Mouse (Mus musculus): ENCODE data around the gene Dbp. TPM values are rescaled to one million over a fixed set of nuclear protein-coding genes. Genes with fewer than 3 reads are reported as not detected.

The Dbp gene
- total and polyA plus RNA-seq, 2 experiments, result 17.0 to 110 TPM

DNA sequence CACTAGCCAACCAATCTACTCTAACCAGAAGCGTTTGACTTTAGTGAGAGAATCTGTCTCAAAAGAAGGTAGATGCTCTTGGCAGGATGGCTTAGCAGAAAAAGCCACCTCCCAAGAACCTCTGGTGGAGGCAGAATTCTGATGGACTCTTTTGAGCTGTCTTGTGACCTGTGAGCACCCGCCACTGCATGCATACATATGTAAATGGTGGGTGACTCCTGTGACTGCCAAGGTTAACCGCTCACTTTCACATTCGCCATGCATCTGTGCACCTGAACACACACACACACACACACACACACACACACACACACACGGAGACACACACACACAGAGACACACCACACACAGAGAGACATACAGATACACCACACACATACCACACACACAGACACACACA, 42.6 kb downstream of the Dbp start:
- WGBS, result 90% methylated on average over 5 of the region's 5 CpGs
- H3K79me2 ChIP-seq (ENCODE audit: control insufficient read depth, insufficient read depth, low read length), result no peaks in the 10 kb centered on the region
- no peak overlapping the region for H3K9ac ChIP-seq (ENCODE audit: low read depth, low read length)
- no peak overlapping the region for H3K4me3 ChIP-seq (ENCODE audit: insufficient read depth, low read depth, low read length)
- no peak overlapping the region for H3K27ac ChIP-seq (replicated peaks; ENCODE audit: insufficient read depth, low read depth, low read length)
- H3K4me1 ChIP-seq (ENCODE audit: control insufficient read depth, insufficient read depth, low read length), result no peaks in the 10 kb centered on the region
- H3K36me3 ChIP-seq (ENCODE audit: control insufficient read depth, insufficient read depth, low read length), result no peaks in the 10 kb centered on the region
- no peaks in the 10 kb centered on the region; the same call in none of the 2 replicates for H3K27me3 ChIP-seq (ENCODE audit: control insufficient read depth, insufficient read depth, low read length)
- no peak for DNase-seq (ENCODE audit: extremely low read depth, low read depth, low spot score)
- TF ChIP-seq POLR2A (IDR thresholded peaks at IDR 0.05; ENCODE audit: extremely low read depth, insufficient read depth, low read length) (no peak), CTCF (IDR thresholded peaks at IDR 0.05; ENCODE audit: low read depth, low read length) (no peak)

DNA sequence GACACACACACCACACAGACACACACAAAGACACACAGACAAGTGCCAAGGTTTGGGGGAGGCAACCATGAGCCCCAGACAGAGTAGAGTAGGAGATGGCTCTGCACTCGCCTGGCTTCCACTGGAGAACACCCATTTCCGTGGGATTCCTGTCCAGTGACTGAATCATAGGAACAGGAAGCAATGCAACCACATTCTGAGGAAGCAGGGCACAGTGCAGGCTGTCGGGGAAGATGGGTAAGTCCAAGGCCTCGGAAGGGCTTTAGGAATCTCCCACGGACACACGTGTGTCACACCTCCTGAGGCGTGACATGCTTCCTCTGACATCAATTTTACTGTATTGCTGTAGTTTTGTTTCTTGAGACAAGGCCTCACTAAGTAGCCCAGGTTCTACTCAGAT, 43.2 kb downstream of the Dbp start:
- Histone ChIP-seq H3K27ac (replicated peaks; ENCODE audit: insufficient read depth, low read depth, low read length) (no peak overlapping the region), H3K36me3 (ENCODE audit: control insufficient read depth, insufficient read depth, low read length) (no peaks in the 10 kb centered on the region)

DNA sequence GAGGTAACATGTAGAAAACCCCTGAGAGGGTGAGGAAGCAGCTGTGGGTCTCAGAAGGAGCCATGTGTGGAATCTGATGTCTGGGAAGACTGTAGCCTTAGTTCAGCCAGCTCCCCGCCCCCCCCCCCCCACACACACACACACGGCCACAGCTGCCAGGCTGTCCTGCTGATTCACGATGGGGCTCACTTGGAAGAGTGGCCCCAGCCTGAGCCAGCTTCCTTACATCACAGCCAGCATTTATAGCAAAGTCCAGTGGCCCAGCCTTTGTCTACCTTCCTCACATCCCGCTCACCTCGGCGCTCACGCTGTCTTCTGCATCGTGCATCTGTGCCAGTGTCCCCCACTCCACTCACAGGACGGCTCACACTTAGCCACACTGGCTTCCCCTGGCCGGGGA, 44.5 kb downstream of the Dbp start:
- H3K4me3 ChIP-seq (ENCODE audit: insufficient read depth, low read depth, low read length), result no peak overlapping the region
- H3K27ac ChIP-seq (replicated peaks; ENCODE audit: insufficient read depth, low read depth, low read length), result no peak overlapping the region
- no peaks in the 10 kb centered on the region for H3K79me2 ChIP-seq (ENCODE audit: control insufficient read depth, insufficient read depth, low read length)
- no peak for DNase-seq (ENCODE audit: extremely low read depth, low read depth, low spot score)
- TF ChIP-seq CTCF (IDR thresholded peaks at IDR 0.05; ENCODE audit: low read depth, low read length), result no peak
- TF ChIP-seq POLR2A (IDR thresholded peaks at IDR 0.05; ENCODE audit: extremely low read depth, insufficient read depth, low read length), result no peak
- H3K4me1 ChIP-seq (ENCODE audit: control insufficient read depth, insufficient read depth, low read length), result no peaks in the 10 kb centered on the region
- no peaks in the 10 kb centered on the region; the same call in none of the 2 replicates for H3K27me3 ChIP-seq (ENCODE audit: control insufficient read depth, insufficient read depth, low read length)
- 46% methylated on average over 10 of the region's 10 CpGs for WGBS
- H3K9ac ChIP-seq (ENCODE audit: low read depth, low read length), result no peak overlapping the region
- H3K36me3 ChIP-seq (ENCODE audit: control insufficient read depth, insufficient read depth, low read length), result no peaks in the 10 kb centered on the region

More for the DNA sequence above, 43.2 kb downstream of the Dbp start:
- WGBS, result 70% methylated on average over 7 of the region's 7 CpGs
- no peak for TF ChIP-seq CTCF (IDR thresholded peaks at IDR 0.05; ENCODE audit: low read depth, low read length)
- TF ChIP-seq POLR2A (IDR thresholded peaks at IDR 0.05; ENCODE audit: extremely low read depth, insufficient read depth, low read length), result no peak
- H3K4me3 ChIP-seq (ENCODE audit: insufficient read depth, low read depth, low read length), result no peak overlapping the region
- H3K27me3 ChIP-seq (ENCODE audit: control insufficient read depth, insufficient read depth, low read length), result no peaks in the 10 kb centered on the region; the same call in none of the 2 replicates
- no peaks in the 10 kb centered on the region for H3K79me2 ChIP-seq (ENCODE audit: control insufficient read depth, insufficient read depth, low read length)
- DNase-seq (ENCODE audit: extremely low read depth, low read depth, low spot score), result no peak
- no peaks in the 10 kb centered on the region for H3K4me1 ChIP-seq (ENCODE audit: control insufficient read depth, insufficient read depth, low read length)
- H3K9ac ChIP-seq (ENCODE audit: low read depth, low read length), result no peak overlapping the region

DNA sequence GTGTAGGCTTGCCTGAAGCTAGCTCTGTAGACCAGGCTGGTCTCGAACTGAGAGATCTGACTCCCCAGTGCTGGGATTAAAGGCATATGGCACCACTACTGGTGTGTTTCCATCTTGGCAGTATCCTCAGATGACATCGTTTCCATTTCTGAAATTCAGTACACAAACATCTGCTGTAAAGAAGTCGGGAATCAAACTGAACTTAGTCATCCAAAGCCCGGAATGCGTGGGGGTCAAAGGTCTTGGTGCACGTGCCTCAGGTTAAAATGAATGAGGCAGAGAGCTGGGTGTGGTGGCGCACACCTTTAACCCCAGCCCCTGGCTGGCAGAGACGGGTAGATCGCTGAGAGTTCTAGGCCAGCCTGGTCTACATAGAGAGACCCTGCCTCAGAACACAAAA, 45.3 kb downstream of the Dbp start:
- Histone ChIP-seq H3K27ac (replicated peaks; ENCODE audit: insufficient read depth, low read depth, low read length) (no peak overlapping the region), H3K36me3 (ENCODE audit: control insufficient read depth, insufficient read depth, low read length) (no peaks in the 10 kb centered on the region), H3K9ac (ENCODE audit: low read depth, low read length) (no peak overlapping the region), H3K27me3 (ENCODE audit: control insufficient read depth, insufficient read depth, low read length) (no peaks in the 10 kb centered on the region; the same call in none of the 2 replicates), H3K79me2 (ENCODE audit: control insufficient read depth, insufficient read depth, low read length) (no peaks in the 10 kb centered on the region), H3K4me3 (ENCODE audit: insufficient read depth, low read depth, low read length) (no peak overlapping the region), H3K4me1 (ENCODE audit: control insufficient read depth, insufficient read depth, low read length) (no peaks in the 10 kb centered on the region)
- peak; percentile 12 for DNase-seq (ENCODE audit: extremely low read depth, low read depth, low spot score)
- 46% methylated on average over 9 of the region's 9 CpGs for WGBS
- TF ChIP-seq POLR2A (IDR thresholded peaks at IDR 0.05; ENCODE audit: extremely low read depth, insufficient read depth, low read length), result no peak
- TF ChIP-seq CTCF (IDR thresholded peaks at IDR 0.05; ENCODE audit: low read depth, low read length), result no peak

DNA sequence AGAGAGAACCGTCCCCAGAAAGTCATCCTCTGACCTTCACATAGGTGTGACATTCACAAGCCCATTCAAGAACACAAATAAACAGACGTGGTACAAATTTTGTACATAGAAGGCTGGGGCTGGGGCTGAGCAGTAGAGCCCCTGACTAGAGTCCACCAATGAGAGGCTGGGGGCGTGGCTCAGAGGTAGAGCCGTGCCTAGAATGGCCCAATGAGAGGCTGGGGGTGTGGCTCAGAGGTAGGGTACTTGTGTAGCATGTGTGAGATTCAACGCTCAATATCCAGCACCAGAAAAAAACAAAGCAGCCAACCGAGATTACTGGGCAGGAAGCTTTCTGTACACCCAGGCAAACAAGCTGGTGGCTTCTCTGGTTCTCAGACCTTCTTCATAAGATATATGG, 50.8 kb downstream of the Dbp start:
- WGBS, result 71% methylated on average over 6 of the region's 6 CpGs
- Histone ChIP-seq H3K36me3 (ENCODE audit: control insufficient read depth, insufficient read depth, low read length) (no peaks in the 10 kb centered on the region), H3K27me3 (ENCODE audit: control insufficient read depth, insufficient read depth, low read length) (no peaks in the 10 kb centered on the region), H3K9ac (ENCODE audit: low read depth, low read length) (no peak overlapping the region), H3K4me3 (ENCODE audit: insufficient read depth, low read depth, low read length) (no peak overlapping the region), H3K4me1 (ENCODE audit: control insufficient read depth, insufficient read depth, low read length) (no peaks in the 10 kb centered on the region), H3K79me2 (ENCODE audit: control insufficient read depth, insufficient read depth, low read length) (no peaks in the 10 kb centered on the region), H3K27ac (replicated peaks; ENCODE audit: insufficient read depth, low read depth, low read length) (no peak overlapping the region)
- no peak for DNase-seq (ENCODE audit: extremely low read depth, low read depth, low spot score)
- no peak for TF ChIP-seq POLR2A (IDR thresholded peaks at IDR 0.05; ENCODE audit: extremely low read depth, insufficient read depth, low read length)
- TF ChIP-seq CTCF (IDR thresholded peaks at IDR 0.05; ENCODE audit: low read depth, low read length), result no peak

DNA sequence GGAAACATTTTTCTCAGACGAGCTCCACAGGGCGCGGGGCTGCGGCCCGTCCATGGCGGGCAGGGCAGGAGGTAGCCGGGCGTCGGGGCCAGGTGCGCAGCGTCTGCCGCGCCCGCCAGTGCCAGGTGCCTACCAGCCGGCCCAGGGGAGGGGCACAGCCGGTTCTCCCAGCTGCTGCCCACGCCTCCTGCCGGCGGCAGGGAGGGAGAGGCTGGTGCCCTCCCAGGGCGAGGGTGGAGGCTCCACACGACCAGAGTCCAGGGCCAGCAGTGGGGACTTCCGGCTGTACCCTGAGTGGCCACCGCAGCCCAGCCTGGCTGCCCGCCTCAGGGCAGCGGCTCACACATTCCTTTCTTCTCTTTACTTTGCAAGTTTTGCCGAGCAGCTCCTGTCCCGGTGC, 54.5 kb downstream of the Dbp start:
- Histone ChIP-seq H3K4me1 (ENCODE audit: control insufficient read depth, insufficient read depth, low read length) (no peaks in the 10 kb centered on the region), H3K4me3 (ENCODE audit: insufficient read depth, low read depth, low read length) (no peak overlapping the region), H3K36me3 (ENCODE audit: control insufficient read depth, insufficient read depth, low read length) (no peaks in the 10 kb centered on the region), H3K79me2 (ENCODE audit: control insufficient read depth, insufficient read depth, low read length) (no peaks in the 10 kb centered on the region), H3K27ac (replicated peaks; ENCODE audit: insufficient read depth, low read depth, low read length) (no peak overlapping the region), H3K27me3 (ENCODE audit: control insufficient read depth, insufficient read depth, low read length) (no peaks in the 10 kb centered on the region), H3K9ac (ENCODE audit: low read depth, low read length) (no peak overlapping the region)
- DNase-seq (ENCODE audit: extremely low read depth, low read depth, low spot score), result peak; percentile 21
- TF ChIP-seq CTCF (IDR thresholded peaks at IDR 0.05; ENCODE audit: low read depth, low read length) (peak; percentile 19; the same call in 1 of the 2 replicates), POLR2A (IDR thresholded peaks at IDR 0.05; ENCODE audit: extremely low read depth, insufficient read depth, low read length) (no peak)
- WGBS, result 6% methylated on average over 27 of the region's 27 CpGs

Other genes with a start within 250 kb of the Dbp start
Only the 30 nearest of the 34 such genes appear.
- gene Gm45808, start 218.3 kb upstream of the Dbp start, total RNA-seq (2014; rRNA removed), result 1.3 and 5.7 TPM in 2 replicates
- 0.28 and 1.5 TPM in 2 replicates for gene Gm45808, start 218.3 kb upstream of the Dbp start, polyA plus RNA-seq (2012; rRNA removed)
- 73.7 and 79.3 TPM in 2 replicates for gene Dhdh, start 216.3 kb upstream of the Dbp start, total RNA-seq (2014; rRNA removed)
- gene Dhdh, start 216.3 kb upstream of the Dbp start, polyA plus RNA-seq (2012; rRNA removed), result 37.2 and 37.7 TPM in 2 replicates
- 68.1 and 84.8 TPM in 2 replicates for gene Nucb1, start 194.7 kb upstream of the Dbp start, total RNA-seq (2014; rRNA removed)
- 307 and 310 TPM in 2 replicates for gene Nucb1, start 194.7 kb upstream of the Dbp start, polyA plus RNA-seq (2012; rRNA removed)
- gene Ppp1r15a, start 178.8 kb upstream of the Dbp start, total RNA-seq (2014; rRNA removed), result 4.3 and 4.4 TPM in 2 replicates
- gene Ppp1r15a, start 178.8 kb upstream of the Dbp start, polyA plus RNA-seq (2012; rRNA removed), result 10.8 and 14.9 TPM in 2 replicates
- gene Plekha4, start 178.8 kb upstream of the Dbp start, total RNA-seq (2014; rRNA removed), result 0.55 and 0.60 TPM in 2 replicates
- 1.00 and 1.8 TPM in 2 replicates for gene Plekha4, start 178.8 kb upstream of the Dbp start, polyA plus RNA-seq (2012; rRNA removed)
- not detected in 2 replicates for gene Hsd17b14, start 150.2 kb upstream of the Dbp start, total RNA-seq (2014; rRNA removed)
- gene Hsd17b14, start 150.2 kb upstream of the Dbp start, polyA plus RNA-seq (2012; rRNA removed), result not detected in 2 replicates
- 14.7 and 18.1 TPM in 2 replicates for gene Bcat2, start 134.9 kb upstream of the Dbp start, total RNA-seq (2014; rRNA removed)
- gene Bcat2, start 134.9 kb upstream of the Dbp start, polyA plus RNA-seq (2012; rRNA removed), result 41.0 and 54.5 TPM in 2 replicates
- 0.94 and 1.0 TPM in 2 replicates for gene Fgf21, start 89.6 kb upstream of the Dbp start, total RNA-seq (2014; rRNA removed)
- gene Fgf21, start 89.6 kb upstream of the Dbp start, polyA plus RNA-seq (2012; rRNA removed), result 3.7 and 4.3 TPM in 2 replicates
- not detected in 2 replicates for gene Fut1, start 87.8 kb upstream of the Dbp start, total RNA-seq (2014; rRNA removed)
- 0.15 and 0.21 TPM in 2 replicates for gene Fut1, start 87.8 kb upstream of the Dbp start, polyA plus RNA-seq (2012; rRNA removed)
- gene Izumo1, start 83.3 kb upstream of the Dbp start, total RNA-seq (2014; rRNA removed), result 0.09 TPM in 1 of 2 replicates, not detected in the other
- 0.04 and 0.13 TPM in 2 replicates for gene Izumo1, start 83.3 kb upstream of the Dbp start, polyA plus RNA-seq (2012; rRNA removed)
- gene Rasip1, start 77.6 kb upstream of the Dbp start, total RNA-seq (2014; rRNA removed), result 2.3 and 4.3 TPM in 2 replicates
- gene Rasip1, start 77.6 kb upstream of the Dbp start, polyA plus RNA-seq (2012; rRNA removed), result 3.6 and 5.1 TPM in 2 replicates
- gene Mamstr, start 65.1 kb upstream of the Dbp start, total RNA-seq (2014; rRNA removed), result 0.07 and 0.09 TPM in 2 replicates
- 0.10 and 0.19 TPM in 2 replicates for gene Mamstr, start 65.1 kb upstream of the Dbp start, polyA plus RNA-seq (2012; rRNA removed)
- gene Fut2, start 38.7 kb upstream of the Dbp start, total RNA-seq (2014; rRNA removed), result 0.18 TPM in 1 of 2 replicates, not detected in the other
- gene Fut2, start 38.7 kb upstream of the Dbp start, polyA plus RNA-seq (2012; rRNA removed), result 0.05 and 0.14 TPM in 2 replicates
- not detected in 2 replicates for gene Ntn5, start 21.1 kb upstream of the Dbp start, total RNA-seq (2014; rRNA removed)
- not detected in 2 replicates for gene Ntn5, start 21.1 kb upstream of the Dbp start, polyA plus RNA-seq (2012; rRNA removed)
- not detected in 2 replicates for gene Sec1, start 10.7 kb upstream of the Dbp start, total RNA-seq (2014; rRNA removed)
- not detected in 2 replicates for gene Sec1, start 10.7 kb upstream of the Dbp start, polyA plus RNA-seq (2012; rRNA removed)
- gene Car11, start 5.2 kb upstream of the Dbp start, total RNA-seq (2014; rRNA removed), result 0.09 and 0.13 TPM in 2 replicates
- 0.59 and 1.6 TPM in 2 replicates for gene Car11, start 5.2 kb upstream of the Dbp start, polyA plus RNA-seq (2012; rRNA removed)
- 436 and 542 TPM in 2 replicates for gene Rpl18, start 10.4 kb downstream of the Dbp start, total RNA-seq (2014; rRNA removed)
- gene Rpl18, start 10.4 kb downstream of the Dbp start, polyA plus RNA-seq (2012; rRNA removed), result 366 and 534 TPM in 2 replicates
- 13.4 and 15.2 TPM in 2 replicates for gene Sphk2, start 12.9 kb downstream of the Dbp start, total RNA-seq (2014; rRNA removed)
- gene Sphk2, start 12.9 kb downstream of the Dbp start, polyA plus RNA-seq (2012; rRNA removed), result 62.9 and 80.1 TPM in 2 replicates
- 0.18 TPM in 1 of 2 replicates, not detected in the other for gene Fam83e, start 16.1 kb downstream of the Dbp start, total RNA-seq (2014; rRNA removed)
- 0.05 and 0.10 TPM in 2 replicates for gene Fam83e, start 16.1 kb downstream of the Dbp start, polyA plus RNA-seq (2012; rRNA removed)
- gene Spaca4, start 20.7 kb downstream of the Dbp start, total RNA-seq (2014; rRNA removed), result not detected in 2 replicates
- not detected in 2 replicates for gene Spaca4, start 20.7 kb downstream of the Dbp start, polyA plus RNA-seq (2012; rRNA removed)
- not detected in 2 replicates for gene Lmtk3, start 78.7 kb downstream of the Dbp start, total RNA-seq (2014; rRNA removed)
- 0.02 TPM in 1 of 2 replicates, not detected in the other for gene Lmtk3, start 78.7 kb downstream of the Dbp start, polyA plus RNA-seq (2012; rRNA removed)
- not detected in 2 replicates for gene Sult2b1, start 79.6 kb downstream of the Dbp start, total RNA-seq (2014; rRNA removed)
- 0.10 TPM in 1 of 2 replicates, not detected in the other for gene Sult2b1, start 79.6 kb downstream of the Dbp start, polyA plus RNA-seq (2012; rRNA removed)
- 18.1 and 20.9 TPM in 2 replicates for gene Cyth2, start 109.5 kb downstream of the Dbp start, total RNA-seq (2014; rRNA removed)
- gene Cyth2, start 109.5 kb downstream of the Dbp start, polyA plus RNA-seq (2012; rRNA removed), result 14.2 and 14.8 TPM in 2 replicates
- gene Kcnj14, start 119.7 kb downstream of the Dbp start, total RNA-seq (2014; rRNA removed), result 0.07 TPM in 1 of 2 replicates, not detected in the other
- gene Kcnj14, start 119.7 kb downstream of the Dbp start, polyA plus RNA-seq (2012; rRNA removed), result 0.11 TPM in 1 of 2 replicates, not detected in the other
- gene Grwd1, start 125.9 kb downstream of the Dbp start, total RNA-seq (2014; rRNA removed), result 5.3 and 6.8 TPM in 2 replicates
- gene Grwd1, start 125.9 kb downstream of the Dbp start, polyA plus RNA-seq (2012; rRNA removed), result 7.5 and 11.0 TPM in 2 replicates
- gene Kdelr1, start 167.7 kb downstream of the Dbp start, total RNA-seq (2014; rRNA removed), result 68.9 and 85.4 TPM in 2 replicates
- 253 and 258 TPM in 2 replicates for gene Kdelr1, start 167.7 kb downstream of the Dbp start, polyA plus RNA-seq (2012; rRNA removed)
- under 0.01 and 0.07 TPM in 2 replicates for gene Grin2d, start 173.3 kb downstream of the Dbp start, total RNA-seq (2014; rRNA removed)
- gene Grin2d, start 173.3 kb downstream of the Dbp start, polyA plus RNA-seq (2012; rRNA removed), result 0.19 and 0.20 TPM in 2 replicates
- not detected in 2 replicates for gene Syngr4, start 191.6 kb downstream of the Dbp start, total RNA-seq (2014; rRNA removed)
- 0.12 TPM in 1 of 2 replicates, not detected in the other for gene Syngr4, start 191.6 kb downstream of the Dbp start, polyA plus RNA-seq (2012; rRNA removed)
- gene Tmem143, start 191.9 kb downstream of the Dbp start, total RNA-seq (2014; rRNA removed), result 16.6 and 27.7 TPM in 2 replicates
- gene Tmem143, start 191.9 kb downstream of the Dbp start, polyA plus RNA-seq (2012; rRNA removed), result 53.7 and 59.5 TPM in 2 replicates
- gene Emp3, start 216.3 kb downstream of the Dbp start, total RNA-seq (2014; rRNA removed), result 2.1 and 3.6 TPM in 2 replicates
- 8.5 and 13.6 TPM in 2 replicates for gene Emp3, start 216.3 kb downstream of the Dbp start, polyA plus RNA-seq (2012; rRNA removed)

Measured in liver, adult 2 months (tissue).